ENCODE assay signal across 16 mouse cellular contexts in the genomic region with DNA sequence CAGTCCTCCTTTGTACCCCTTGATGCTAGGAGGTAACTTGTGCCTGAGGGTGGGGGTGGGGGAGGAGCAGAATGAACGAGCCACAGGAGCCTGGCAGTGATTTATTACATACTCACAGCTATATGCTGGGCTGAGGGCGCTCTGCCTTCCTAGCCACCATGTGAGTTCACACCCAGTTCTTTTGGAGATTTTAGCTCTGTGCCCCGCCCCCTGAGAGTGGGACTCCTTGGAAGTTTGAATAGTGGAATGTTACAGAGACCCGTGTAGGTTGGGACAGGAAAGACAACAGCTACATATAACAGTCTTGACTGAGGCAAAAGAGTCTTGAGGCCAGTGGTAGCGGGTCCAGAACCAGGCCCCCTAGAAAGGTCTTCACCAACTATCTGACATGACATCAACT. TPM values are rescaled to one million over a fixed set of nuclear protein-coding genes. Genes with fewer than 3 reads are reported as not detected.
"Had no signal": no experiment of that assay in that cellular context is flagged by ENCODE, and none has a peak within 500 bp of the region (broad histone marks: within the 10 kb centered on the region; RNA-seq: fewer than 3 reads in every experiment).

No protein-coding gene starts in this region.

- H3K4me2 ChIP-seq: lung, embryonic 14.5 days; midbrain, embryonic 11.5 days; midbrain, embryonic 13.5 days; midbrain, embryonic 15.5 days; neural tube, embryonic 12.5 days had no signal

- H3K9me3 ChIP-seq: megakaryocyte, embryonic 14.5 days; midbrain, embryonic 13.5 days; midbrain, embryonic 15.5 days; neural tube, embryonic 12.5 days had no signal

- H3K4me3 ChIP-seq: megakaryocyte, embryonic 14.5 days; midbrain, embryonic 13.5 days; midbrain, embryonic 15.5 days; neural tube, embryonic 12.5 days had no signal

- H3K9ac ChIP-seq: lung, embryonic 14.5 days; midbrain, embryonic 13.5 days; midbrain, embryonic 15.5 days; neural tube, embryonic 12.5 days had no signal

- H3K27me3 ChIP-seq: megakaryocyte, embryonic 14.5 days; midbrain, embryonic 13.5 days; midbrain, embryonic 15.5 days; neural tube, embryonic 12.5 days had no signal

- H3K27ac ChIP-seq: macrophage; midbrain, embryonic 13.5 days; midbrain, embryonic 15.5 days; neural tube, embryonic 12.5 days had no signal

- ATAC-seq: midbrain, embryonic 13.5 days; midbrain, embryonic 15.5 days had no signal

- DNase-seq: lung, adult 18-20 months; lung, embryonic 14.5 days; lung, postnatal 10 days; lung, postnatal 36 days; right cerebral cortex, postnatal 14 days; thymus, adult 18-20 months; thymus, postnatal 25 days; thymus, postnatal 4 days had no signal

RNA-seq across cellular contexts. Expression of a gene that starts 7.0 kb away (rescaled TPM):
- total RNA-seq: neutrophil, adult 5-6 weeks had no signal

RNA-seq across cellular contexts. Expression of a gene that starts 32.2 kb away (rescaled TPM):
- total RNA-seq: monocyte, adult 5-6 weeks had no signal
